In the genomic region with DNA sequence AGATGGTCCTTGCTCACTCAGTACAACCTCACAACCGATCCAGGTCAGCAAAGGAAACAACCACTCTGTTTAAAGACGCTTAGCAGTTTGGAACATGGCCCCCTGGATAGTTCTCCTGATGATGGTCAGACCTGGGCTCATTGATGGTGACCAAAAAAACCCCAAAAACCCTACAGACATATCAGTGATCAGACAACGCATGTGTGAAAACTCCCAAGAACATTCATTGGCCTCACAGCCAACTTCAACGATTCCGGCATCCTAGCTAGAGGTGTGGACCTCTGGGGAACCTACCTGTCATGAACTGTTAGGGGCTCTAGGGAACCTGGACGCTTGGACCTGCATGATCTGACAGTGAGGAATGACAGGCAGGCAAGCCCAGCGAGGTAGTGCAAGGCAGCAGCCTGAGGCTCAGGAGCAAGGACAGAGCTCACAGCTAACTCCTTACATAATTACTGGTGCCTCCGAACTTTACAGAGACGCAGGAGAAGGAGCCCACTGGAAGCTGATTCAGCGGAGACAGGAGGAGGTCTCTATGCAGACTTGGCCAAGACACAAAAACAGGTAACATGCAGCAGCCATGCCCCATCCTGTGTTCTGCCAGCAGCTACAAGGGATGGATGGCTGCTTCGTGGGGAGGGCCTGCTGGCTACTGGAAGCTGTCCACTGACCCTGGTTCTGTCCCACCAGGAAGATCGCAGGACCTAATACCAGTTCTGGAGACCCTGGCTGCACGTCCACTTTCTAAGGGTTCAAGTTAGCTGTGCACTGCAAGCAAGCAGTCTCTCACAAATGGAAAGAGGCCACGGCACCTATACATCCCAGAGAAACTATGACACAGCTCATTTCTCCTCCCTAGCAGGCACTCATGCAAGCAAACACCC, we compare ENCODE assay signal across 11 mouse cellular contexts. TPM values are rescaled to one million over a fixed set of nuclear protein-coding genes. Genes with fewer than 3 reads are reported as not detected.
DNase-seq lines count a peak whose midpoint lies in the region; ATAC-seq lines count a peak whose summit lies in the region.
"Had no signal": no experiment of that assay in that cellular context is flagged by ENCODE, and none has a peak within 500 bp of the region (broad histone marks: within the 10 kb centered on the region; RNA-seq: fewer than 3 reads in every experiment).

No protein-coding gene starts in this region.

- DNase-seq in retina, postnatal 1 day: peak; percentile 15
- DNase-seq in retina, embryonic 14.5 days (ENCODE audit: low spot score): no peak
- DNase-seq in forebrain, embryonic 11.5 days (ENCODE audit: low spot score): no peak
- DNase-seq in left cerebral cortex, postnatal 36 days (ENCODE audit: low spot score in 2 of 2): peak; percentile 48 to 57
- peak; percentile 16 for DNase-seq in right cerebral cortex, postnatal 4 days
- no peak for DNase-seq in urinary bladder, postnatal 25 days (ENCODE audit: low spot score)
- no peak for DNase-seq in lung, postnatal 25 days (ENCODE audit: low spot score)
- DNase-seq: liver, embryonic 13.5 days; thymus, postnatal 14 days had no signal

- peak overlapping the region; percentile 95; the same call in 1 of the 2 replicates for H3K4me2 ChIP-seq in forebrain, embryonic 11.5 days (ENCODE audit: low read depth, low read length, severe bottlenecking)
- H3K4me2 ChIP-seq: liver, embryonic 13.5 days had no signal

- H3K27ac ChIP-seq in forebrain, embryonic 11.5 days (ENCODE audit: low read depth, low read length): no peak overlapping the region
- H3K27ac ChIP-seq: kidney, postnatal 0 days; liver, embryonic 13.5 days had no signal

- H3K9me3 ChIP-seq in forebrain, embryonic 11.5 days (ENCODE audit: control insufficient read depth, low read length): no peaks in the 10 kb centered on the region
- H3K9me3 ChIP-seq: liver, embryonic 13.5 days had no signal

- H3K36me3 ChIP-seq in forebrain, embryonic 11.5 days (ENCODE audit: control insufficient read depth, insufficient read depth, low read length): no peaks in the 10 kb centered on the region
- H3K36me3 ChIP-seq: liver, embryonic 13.5 days had no signal

- ATAC-seq in forebrain, embryonic 11.5 days (replicated peaks; ENCODE audit: low FRiP score): no peak

- WGBS in forebrain, embryonic 11.5 days: 86% methylated on average over 14 of the region's 14 CpGs

- H3K4me1 ChIP-seq in forebrain, embryonic 11.5 days (replicated peaks; ENCODE audit: control insufficient read depth, insufficient read depth, low read length): peaks cover 11% of the 10 kb centered on the region
- H3K4me1 ChIP-seq: liver, embryonic 13.5 days had no signal

- intact Hi-C loops in left cerebral cortex, postnatal 36 days (cut with DNase I): loop anchor here (5.0 kb wide), 1 partner anchor 36 kb away; no protein-coding TSS in a partner anchor

- peaks cover 5% of the 10 kb centered on the region; the same call in 1 of the 2 replicates for H3K27me3 ChIP-seq in forebrain, embryonic 11.5 days (ENCODE audit: control insufficient read depth, insufficient read depth, low read length)

- H3K4me3 ChIP-seq in forebrain, embryonic 11.5 days (ENCODE audit: low read depth, low read length): 0 out of 2 replicates have a peak overlapping the region, but pooled peaks have one; percentile 54
- H3K4me3 ChIP-seq: liver, embryonic 13.5 days had no signal

- peak overlapping the region; percentile 73; the same call in 1 of the 2 replicates for H3K9ac ChIP-seq in forebrain, embryonic 11.5 days (ENCODE audit: low read length)
- H3K9ac ChIP-seq: liver, embryonic 13.5 days had no signal

RNA-seq across cellular contexts. Expression of gene Prkcz, which starts 17.5 kb away (rescaled TPM):
- 16.5 and 20.8 TPM in 2 replicates for polyA plus RNA-seq in forebrain, embryonic 11.5 days (2014; fragmentation: Nextera tagmentation; extraction: Ambion mirVana)
- total RNA-seq in left cerebral cortex, postnatal 36 days (2021): 100 to 1,000 TPM; 224 to 236 TPM
- total RNA-seq: common myeloid progenitor, adult 5-6 weeks had no signal

RNA-seq across cellular contexts. Expression of gene Gabrd, which starts 54.3 kb away (rescaled TPM):
- not detected in 2 replicates for polyA plus RNA-seq in forebrain, embryonic 11.5 days (2014; fragmentation: Nextera tagmentation; extraction: Ambion mirVana)
- total RNA-seq in left cerebral cortex, postnatal 36 days (2021): 10 to 100 TPM; 69.6 to 79.8 TPM
- polyA plus RNA-seq: liver, embryonic 13.5 days had no signal

Comparison
In these comparisons a context has a peak if more than half of its experiments do, and no peak if none do; other contexts are left out.
1. DNase-seq: peak in retina, postnatal 1 day (single experiment), left cerebral cortex, postnatal 36 days (2 of 2) and right cerebral cortex, postnatal 4 days (single experiment); none in retina, embryonic 14.5 days (single experiment), forebrain, embryonic 11.5 days (single experiment), urinary bladder, postnatal 25 days (single experiment) and lung, postnatal 25 days (single experiment).